Mouse (Mus musculus): ENCODE results near the gene Eif3k. TPM values are rescaled to one million over a fixed set of nuclear protein-coding genes. Genes with fewer than 3 reads are reported as not detected.

Eif3k gene
- total RNA-seq (2021): 233 and 240 TPM in 2 replicates
- long read RNA-seq, experiment 1, transcript Eif3k-201 (8 exons, 774 nt): major isoform, 149 of 168 reads
- long read RNA-seq, experiment 1, partial matches to known transcripts: 8 of 168 reads
- long read RNA-seq, experiment 1, other reads (novel, unspliced or antisense): 11 of 168 reads
- long read RNA-seq, experiment 2, transcript Eif3k-201 (8 exons, 774 nt): major isoform, 136 of 151 reads
- long read RNA-seq, experiment 2, partial matches to known transcripts: 12 of 151 reads
- long read RNA-seq, experiment 2, other reads (novel, unspliced or antisense): 3 of 151 reads

- DNase-seq: peak; percentile 98
Observed at GRCm38 (mm10) chr7:28981651-28982273, at the start of gene Eif3k, which contains the start of gene Map4k1. TSS of gene Eif3k (minus strand) at chr7:28981864. TSS of gene Map4k1 (plus strand) at chr7:28982050.

GRCm38 (mm10) chr7:29029690-29030656 lies 48.3 kb upstream of the Eif3k start:
- DNase-seq: no peak

GRCm38 (mm10) chr7:29028761-29029160 lies 47.1 kb upstream of the Eif3k start:
- no peak for DNase-seq

GRCm38 (mm10) chr7:29026811-29027210 lies 45.1 kb upstream of the Eif3k start:
- DNase-seq: no peak

- DNase-seq: no peak
Observed at GRCm38 (mm10) chr7:29026195-29026594, 44.5 kb upstream of the Eif3k start.

- DNase-seq: no peak
Observed at GRCm38 (mm10) chr7:29025566-29025965, 43.9 kb upstream of the Eif3k start.

- DNase-seq: no peak
Observed at GRCm38 (mm10) chr7:29023514-29023913, 41.9 kb upstream of the Eif3k start.

GRCm38 (mm10) chr7:29022479-29022878 lies 40.8 kb upstream of the Eif3k start:
- DNase-seq: no peak

GRCm38 (mm10) chr7:29019447-29020220 lies 38.0 kb upstream of the Eif3k start:
- no peak for DNase-seq

- no peak for DNase-seq
Observed at GRCm38 (mm10) chr7:29017222-29017621, 35.6 kb upstream of the Eif3k start.

- no peak for DNase-seq
Observed at GRCm38 (mm10) chr7:29016440-29016839, 34.8 kb upstream of the Eif3k start.

GRCm38 (mm10) chr7:29014984-29015383 lies 33.3 kb upstream of the Eif3k start:
- DNase-seq: no peak

GRCm38 (mm10) chr7:29008714-29009113 lies 27.1 kb upstream of the Eif3k start:
- no peak for DNase-seq

- no peak for DNase-seq
Observed at GRCm38 (mm10) chr7:29008171-29008570, 26.5 kb upstream of the Eif3k start.

- no peak for DNase-seq
Observed at GRCm38 (mm10) chr7:29007224-29008101, 25.8 kb upstream of the Eif3k start.

- DNase-seq: peak; percentile 80
Observed at GRCm38 (mm10) chr7:29000651-29001605, 19.3 kb upstream of the Eif3k start.

GRCm38 (mm10) chr7:28993402-28993801 lies 11.7 kb upstream of the Eif3k start:
- DNase-seq: no peak

- DNase-seq: no peak
Observed at GRCm38 (mm10) chr7:28992997-28993396, 11.3 kb upstream of the Eif3k start.

GRCm38 (mm10) chr7:28991616-28992015 lies 10.0 kb upstream of the Eif3k start:
- no peak for DNase-seq
